Mouse (Mus musculus): Measurements from ENCODE around the gene Sfmbt2. TPM values are rescaled to one million over a fixed set of nuclear protein-coding genes. Genes with fewer than 3 reads are reported as not detected.

Sfmbt2 gene
- total RNA-seq (2014; fragmentation: Nextera tagmentation) (76.5 and 79.8 TPM in 2 replicates), total RNA-seq (2017) (26.5 and 26.8 TPM in 2 replicates), polyA plus RNA-seq (2012) (25.0 and 27.4 TPM in 2 replicates)

DNA sequence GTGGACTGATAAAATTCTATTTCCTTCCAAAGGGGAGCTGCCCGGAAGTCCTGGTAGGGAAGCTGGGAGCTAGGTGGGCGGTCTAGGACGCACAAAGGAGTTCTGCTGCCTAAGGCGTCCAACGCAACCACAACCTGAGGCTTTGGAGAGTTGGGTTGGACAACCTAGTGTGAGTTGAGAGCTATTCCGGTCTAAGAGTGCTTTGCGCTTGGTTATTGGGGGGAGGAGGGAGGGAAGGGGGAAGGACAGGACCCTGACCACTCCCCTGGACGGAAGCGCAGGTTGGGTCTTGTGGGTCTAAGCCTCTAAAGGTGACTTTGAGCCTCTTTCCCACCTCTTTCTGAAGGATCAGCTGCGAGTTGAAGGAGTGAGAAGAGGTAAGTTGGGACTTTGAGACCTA, at the start of gene Sfmbt2:
Gene Sfmbt2 (plus strand): TSS at position 335 of the 400 bp plus-strand sequence.
- DNase-seq (ENCODE audit: low spot score) (no peak), ATAC-seq (ENCODE audit: extremely low read depth, insufficient number of reproducible peaks, low FRiP score, poor library complexity, severe bottlenecking) (no peak)
- no peak for TF ChIP-seq GATA2 (IDR thresholded peaks at IDR 0.05; ENCODE audit: borderline replicate concordance, low read depth, low read length)
- TF ChIP-seq GATA1 (IDR thresholded peaks at IDR 0.05; ENCODE audit: borderline replicate concordance, low read length), result no peak
- H3K9me3 ChIP-seq (replicated peaks), result no peaks in the 10 kb centered on the region
- no peak within 1 kb of the TSS; the same call in 1 of the 2 replicates for H3K4me3 ChIP-seq (ENCODE audit: low read depth, low read length)
- peaks cover 32% of the 10 kb centered on the region for H3K27me3 ChIP-seq (ENCODE audit: insufficient read depth, low read length)
- peaks cover 3% of the 10 kb centered on the region for H3K36me3 ChIP-seq (replicated peaks)
- H3K4me1 ChIP-seq (ENCODE audit: insufficient read depth, low read depth, low read length), result peaks cover 41% of the 10 kb centered on the region

DNA sequence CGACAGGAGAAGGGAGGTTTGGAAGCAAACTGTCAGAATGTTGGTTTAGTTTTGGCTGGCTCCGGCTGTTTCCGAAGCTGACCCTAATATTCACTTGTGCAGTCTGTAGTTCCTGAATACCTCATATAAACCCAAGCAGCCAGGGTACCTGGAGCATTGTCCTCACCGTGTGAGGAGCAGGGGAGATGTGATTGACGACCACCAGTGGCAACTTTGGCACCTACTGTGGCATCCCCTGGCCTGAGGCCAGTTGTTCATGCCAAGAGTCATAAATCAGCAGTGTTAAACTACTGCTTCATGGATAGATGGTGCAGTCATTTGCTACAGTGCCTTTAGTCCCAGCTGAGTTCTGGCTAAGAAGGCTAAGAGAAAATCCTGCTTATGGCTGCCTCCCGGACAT, 49.2 kb upstream of the Sfmbt2 start:
- Histone ChIP-seq H3K4me1 (ENCODE audit: insufficient read depth, low read depth, low read length) (no peaks in the 10 kb centered on the region), H3K36me3 (replicated peaks) (no peaks in the 10 kb centered on the region), H3K4me3 (ENCODE audit: low read depth, low read length) (no peak overlapping the region), H3K27me3 (ENCODE audit: insufficient read depth, low read length) (peaks cover 12% of the 10 kb centered on the region), H3K9me3 (replicated peaks) (no peaks in the 10 kb centered on the region)
- no peak for DNase-seq (ENCODE audit: low spot score)
- no peak for ATAC-seq (ENCODE audit: extremely low read depth, insufficient number of reproducible peaks, low FRiP score, poor library complexity, severe bottlenecking)
- TF ChIP-seq GATA1 (IDR thresholded peaks at IDR 0.05; ENCODE audit: borderline replicate concordance, low read length) (no peak), CTCF (IDR thresholded peaks at IDR 0.05; ENCODE audit: low read depth, low read length) (no peak), TAL1 (conservative IDR thresholded peaks at IDR 0.05; ENCODE audit: low read depth, low read length) (no peak), GATA2 (IDR thresholded peaks at IDR 0.05; ENCODE audit: borderline replicate concordance, low read depth, low read length) (no peak), POLR2AphosphoS5 (IDR thresholded peaks at IDR 0.05; ENCODE audit: insufficient replicate concordance, low read depth, low read length) (no peak)

- Histone ChIP-seq H3K36me3 (replicated peaks) (no peaks in the 10 kb centered on the region), H3K9me3 (replicated peaks) (no peaks in the 10 kb centered on the region), H3K4me3 (ENCODE audit: low read depth, low read length) (no peak overlapping the region), H3K27me3 (ENCODE audit: insufficient read depth, low read length) (peaks cover 8% of the 10 kb centered on the region), H3K4me1 (ENCODE audit: insufficient read depth, low read depth, low read length) (no peaks in the 10 kb centered on the region)
- TF ChIP-seq TAL1 (conservative IDR thresholded peaks at IDR 0.05; ENCODE audit: low read depth, low read length), result no peak
- no peak for TF ChIP-seq GATA2 (IDR thresholded peaks at IDR 0.05; ENCODE audit: borderline replicate concordance, low read depth, low read length)
- no peak for TF ChIP-seq POLR2AphosphoS5 (IDR thresholded peaks at IDR 0.05; ENCODE audit: insufficient replicate concordance, low read depth, low read length)
- no peak for TF ChIP-seq CTCF (IDR thresholded peaks at IDR 0.05; ENCODE audit: low read depth, low read length)
- TF ChIP-seq GATA1 (IDR thresholded peaks at IDR 0.05; ENCODE audit: borderline replicate concordance, low read length), result no peak
- DNase-seq (ENCODE audit: low spot score), result no peak
- no peak for ATAC-seq (ENCODE audit: extremely low read depth, insufficient number of reproducible peaks, low FRiP score, poor library complexity, severe bottlenecking)
Measured at GRCm38 (mm10) chr2:10323173-10323572, 47.1 kb upstream of the Sfmbt2 start.

- H3K27me3 ChIP-seq (ENCODE audit: insufficient read depth, low read length), result peaks cover 8% of the 10 kb centered on the region
- ATAC-seq (ENCODE audit: extremely low read depth, insufficient number of reproducible peaks, low FRiP score, poor library complexity, severe bottlenecking) (no peak), DNase-seq (ENCODE audit: low spot score) (no peak)
- TF ChIP-seq GATA1 (IDR thresholded peaks at IDR 0.05; ENCODE audit: borderline replicate concordance, low read length) (no peak), GATA2 (IDR thresholded peaks at IDR 0.05; ENCODE audit: borderline replicate concordance, low read depth, low read length) (no peak), TAL1 (conservative IDR thresholded peaks at IDR 0.05; ENCODE audit: low read depth, low read length) (no peak), POLR2AphosphoS5 (IDR thresholded peaks at IDR 0.05; ENCODE audit: insufficient replicate concordance, low read depth, low read length) (no peak), CTCF (IDR thresholded peaks at IDR 0.05; ENCODE audit: low read depth, low read length) (no peak)
- no peak overlapping the region for H3K4me3 ChIP-seq (ENCODE audit: low read depth, low read length)
- no peaks in the 10 kb centered on the region for H3K36me3 ChIP-seq (replicated peaks)
- H3K9me3 ChIP-seq (replicated peaks), result no peaks in the 10 kb centered on the region
- no peaks in the 10 kb centered on the region for H3K4me1 ChIP-seq (ENCODE audit: insufficient read depth, low read depth, low read length)
Measured at GRCm38 (mm10) chr2:10324980-10325379, 45.3 kb upstream of the Sfmbt2 start.

- DNase-seq (ENCODE audit: low spot score) (no peak), ATAC-seq (ENCODE audit: extremely low read depth, insufficient number of reproducible peaks, low FRiP score, poor library complexity, severe bottlenecking) (no peak)
- TF ChIP-seq GATA2 (IDR thresholded peaks at IDR 0.05; ENCODE audit: borderline replicate concordance, low read depth, low read length), result no peak
- TF ChIP-seq GATA1 (IDR thresholded peaks at IDR 0.05; ENCODE audit: borderline replicate concordance, low read length), result no peak
- Histone ChIP-seq H3K4me3 (ENCODE audit: low read depth, low read length) (no peak overlapping the region), H3K36me3 (replicated peaks) (no peaks in the 10 kb centered on the region), H3K9me3 (replicated peaks) (no peaks in the 10 kb centered on the region), H3K4me1 (ENCODE audit: insufficient read depth, low read depth, low read length) (no peaks in the 10 kb centered on the region), H3K27me3 (ENCODE audit: insufficient read depth, low read length) (peaks cover 5% of the 10 kb centered on the region)
Measured at GRCm38 (mm10) chr2:10330216-10330615, 40.1 kb upstream of the Sfmbt2 start.

DNA sequence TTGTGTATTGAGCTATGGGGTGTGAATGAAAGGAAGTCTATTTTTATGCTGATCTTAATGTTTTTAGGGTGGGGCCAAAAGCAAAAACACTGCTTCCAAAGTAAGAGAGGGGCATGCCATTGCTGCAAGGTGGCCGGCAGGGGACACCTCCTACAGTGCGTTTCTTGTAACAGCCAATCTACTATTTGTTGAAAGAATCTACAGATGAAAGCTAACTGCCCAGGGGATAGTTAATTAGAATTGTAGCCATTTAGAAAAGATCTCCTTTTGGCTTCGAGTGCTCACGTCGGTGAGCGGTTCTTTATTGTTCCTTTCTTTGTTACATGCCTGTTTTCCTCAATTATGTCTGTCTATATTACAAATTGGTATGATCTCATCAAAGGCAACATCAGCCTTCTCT, 36.0 kb upstream of the Sfmbt2 start:
- Histone ChIP-seq H3K36me3 (replicated peaks) (no peaks in the 10 kb centered on the region), H3K4me3 (ENCODE audit: low read depth, low read length) (no peak overlapping the region), H3K9me3 (replicated peaks) (no peaks in the 10 kb centered on the region), H3K27me3 (ENCODE audit: insufficient read depth, low read length) (peaks cover 2% of the 10 kb centered on the region), H3K4me1 (ENCODE audit: insufficient read depth, low read depth, low read length) (no peaks in the 10 kb centered on the region)
- DNase-seq (ENCODE audit: low spot score) (no peak), ATAC-seq (ENCODE audit: extremely low read depth, insufficient number of reproducible peaks, low FRiP score, poor library complexity, severe bottlenecking) (no peak)
- TF ChIP-seq GATA2 (IDR thresholded peaks at IDR 0.05; ENCODE audit: borderline replicate concordance, low read depth, low read length), result no peak

GRCm38 (mm10) chr2:10335037-10335608, 35.2 kb upstream of the Sfmbt2 start:
- no peaks in the 10 kb centered on the region for H3K36me3 ChIP-seq (replicated peaks)
- peaks cover 2% of the 10 kb centered on the region for H3K27me3 ChIP-seq (ENCODE audit: insufficient read depth, low read length)
- ATAC-seq (ENCODE audit: extremely low read depth, insufficient number of reproducible peaks, low FRiP score, poor library complexity, severe bottlenecking) (no peak), DNase-seq (ENCODE audit: low spot score) (no peak)
- H3K9me3 ChIP-seq (replicated peaks), result no peaks in the 10 kb centered on the region
- TF ChIP-seq CTCF (IDR thresholded peaks at IDR 0.05; ENCODE audit: low read depth, low read length), result no peak
- TF ChIP-seq TAL1 (conservative IDR thresholded peaks at IDR 0.05; ENCODE audit: low read depth, low read length), result no peak
- TF ChIP-seq GATA1 (IDR thresholded peaks at IDR 0.05; ENCODE audit: borderline replicate concordance, low read length), result no peak
- TF ChIP-seq POLR2AphosphoS5 (IDR thresholded peaks at IDR 0.05; ENCODE audit: insufficient replicate concordance, low read depth, low read length), result no peak
- TF ChIP-seq GATA2 (IDR thresholded peaks at IDR 0.05; ENCODE audit: borderline replicate concordance, low read depth, low read length), result no peak
- H3K4me1 ChIP-seq (ENCODE audit: insufficient read depth, low read depth, low read length), result no peaks in the 10 kb centered on the region
- H3K4me3 ChIP-seq (ENCODE audit: low read depth, low read length), result no peak overlapping the region

All from G1E (cell line).